Mouse (Mus musculus) CH12.LX (cell line): ENCODE data around the gene Actr1a. TPM values are rescaled to one million over a fixed set of nuclear protein-coding genes. Genes with fewer than 3 reads are reported as not detected.
A peak's percentile ranks its signal among the peaks of the same experiment; 100 is the strongest.

Source experiments
- DNase-seq: peaks from one replicate; pipeline ENCODE4 v3.0.0-alpha.2; 2013; ENCODE audit errors: extremely low read depth
- H3K27ac ChIP-seq: 2 replicates; pipeline ENCODE4 v1.5.1; 2012; ENCODE audit warnings: low read depth, mild to moderate bottlenecking, control low read depth, moderate library complexity; ENCODE audit not compliant: insufficient read depth
- H3K27me3 ChIP-seq: replicated peaks from 2 replicates; pipeline ENCODE3; 2012; ENCODE audit warnings: inconsistent platforms
- H3K36me3 ChIP-seq, 2 experiments: replicated peaks in 1 of 2; 2 replicates each; pipeline versions ENCODE3 to v1.6.1; 2012; ENCODE audit warnings: inconsistent platforms in 1 of 2, low read length in 1 of 2, mild to moderate bottlenecking in 1 of 2, mixed read lengths in 1 of 2, moderate library complexity in 1 of 2; ENCODE audit not compliant: control insufficient read depth in 1 of 2, insufficient read depth in 1 of 2
- H3K4me1 ChIP-seq, 2 experiments: 2 replicates each; pipeline ENCODE4 v1.6.1; 2012; ENCODE audit warnings: inconsistent platforms in 1 of 2, moderate library complexity in 1 of 2; ENCODE audit not compliant: insufficient read depth in 2 of 2, control insufficient read depth in 1 of 2
- H3K4me2 ChIP-seq: 2 replicates; pipeline ENCODE4 v1.6.1; 2012; ENCODE audit warnings: low read depth, mild to moderate bottlenecking, control low read depth; ENCODE audit not compliant: poor library complexity, insufficient read depth, severe bottlenecking
- H3K4me3 ChIP-seq, 3 experiments: fragments of 150-350 bp in 1 of 3; sonication (generic) in 1 of 3; replicated peaks in 1 of 3; 2 replicates each; pipeline versions ENCODE3 to v1.5.1; 2011 to 2012; ENCODE audit warnings: low read depth in 2 of 3, low read length in 2 of 3, mild to moderate bottlenecking in 2 of 3, moderate library complexity in 2 of 3, control low read depth in 1 of 3, improper control_type of control experiment in 1 of 3, inconsistent platforms in 1 of 3, mixed read lengths in 1 of 3; ENCODE audit not compliant: poor library complexity in 1 of 3
- H3K79me2 ChIP-seq: replicated peaks from 2 replicates; pipeline ENCODE4 v1.6.1; 2012; ENCODE audit warnings: mild to moderate bottlenecking, moderate library complexity; ENCODE audit not compliant: control insufficient read depth, poor library complexity, insufficient read depth, severe bottlenecking; ENCODE audit errors: extremely low read depth
- H3K9ac ChIP-seq: 2 replicates; pipeline ENCODE4 v1.6.1; 2012; ENCODE audit warnings: low read depth, mild to moderate bottlenecking, control low read depth, moderate library complexity; ENCODE audit not compliant: insufficient read depth
- H3K9me3 ChIP-seq: replicated peaks from 2 replicates; pipeline ENCODE3; 2012; ENCODE audit warnings: low read length, inconsistent platforms, mixed read lengths
- BHLHE40 ChIP-seq: IDR thresholded peaks from 2 replicates; pipeline ENCODE4 v1.6.1; 2011; ENCODE audit warnings: mild to moderate bottlenecking, low read depth, low read length, improper control_type of control experiment
- ELF1 ChIP-seq: IDR thresholded peaks from 2 replicates; pipeline ENCODE4 v1.6.1; 2014; ENCODE audit warnings: low read depth, mild to moderate bottlenecking, inconsistent platforms, low read length, improper control_type of control experiment
- HCFC1 ChIP-seq: IDR thresholded peaks from 2 replicates; pipeline ENCODE4 v1.6.1; 2012; ENCODE audit warnings: low read depth, mild to moderate bottlenecking, inconsistent platforms, low read length, improper control_type of control experiment
- IRF4 ChIP-seq: IDR thresholded peaks from 2 replicates; pipeline ENCODE4 v1.6.1; 2014; ENCODE audit warnings: low read depth, mild to moderate bottlenecking, inconsistent platforms, low read length, improper control_type of control experiment
- JUND ChIP-seq: conservative IDR thresholded peaks from 2 replicates; pipeline ENCODE4 v1.6.1; 2011; ENCODE audit warnings: low read depth, low read length, improper control_type of control experiment
- KAT2A ChIP-seq: IDR thresholded peaks from 2 replicates; pipeline ENCODE4 v1.6.1; 2012; ENCODE audit warnings: low read length, improper control_type of control experiment, inconsistent platforms; ENCODE audit not compliant: insufficient replicate concordance
- MAX ChIP-seq: IDR thresholded peaks from 2 replicates; pipeline ENCODE4 v1.6.1; 2011; ENCODE audit warnings: low read length, improper control_type of control experiment
- MXI1 ChIP-seq: IDR thresholded peaks from 2 replicates; pipeline ENCODE4 v1.6.1; 2011; ENCODE audit warnings: mild to moderate bottlenecking, low read depth, low read length, improper control_type of control experiment
- MYC ChIP-seq: IDR thresholded peaks from 2 replicates; pipeline ENCODE4 v1.6.1; 2011; ENCODE audit warnings: low read depth, mild to moderate bottlenecking, improper control_type of control experiment, low read length
- NRF1 ChIP-seq: IDR thresholded peaks from 2 replicates; pipeline ENCODE4 v1.6.1; 2014; ENCODE audit warnings: low read depth, mild to moderate bottlenecking, inconsistent platforms, low read length, improper control_type of control experiment, moderate library complexity
- POLR2A ChIP-seq: IDR thresholded peaks from 2 replicates; pipeline ENCODE4 v1.6.1; 2011; ENCODE audit warnings: low read depth, mild to moderate bottlenecking, improper control_type of control experiment, low read length
- POLR2AphosphoS2 ChIP-seq: IDR thresholded peaks from 2 replicates; pipeline ENCODE4 v1.6.1; 2011; ENCODE audit warnings: low read depth, low read length, improper control_type of control experiment
- RAD21 ChIP-seq: IDR thresholded peaks from 2 replicates; pipeline ENCODE4 v1.6.1; 2011; ENCODE audit warnings: low read depth, mild to moderate bottlenecking, low read length, improper control_type of control experiment, moderate library complexity
- TCF12 ChIP-seq: IDR thresholded peaks from 2 replicates; pipeline ENCODE4 v1.6.1; 2014; ENCODE audit warnings: low read depth, mild to moderate bottlenecking, inconsistent platforms, low read length, improper control_type of control experiment
- UBTF ChIP-seq: IDR thresholded peaks from 2 replicates; pipeline ENCODE4 v1.6.1; 2012; ENCODE audit warnings: low read depth, mild to moderate bottlenecking, inconsistent platforms, low read length, improper control_type of control experiment, moderate library complexity
- ZKSCAN1 ChIP-seq: IDR thresholded peaks from 2 replicates; pipeline ENCODE4 v1.6.1; 2012; ENCODE audit warnings: low read depth, inconsistent platforms, low read length, improper control_type of control experiment, borderline replicate concordance
- ZMIZ1 ChIP-seq: IDR thresholded peaks from 2 replicates; pipeline ENCODE4 v1.6.1; 2012; ENCODE audit warnings: low read depth, mild to moderate bottlenecking, inconsistent platforms, low read length, improper control_type of control experiment
- dilution Hi-C: fragments of 300-500 bp; cut with MboI; formaldehyde crosslinking; loops from 2 replicates; pipeline ENCODE4 v1.14.3; 2020; ENCODE audit warnings: low sequenced_read_pairs; ENCODE audit not compliant: extremely low pct_unique_long_range_greater_than_20kb, extremely low pct_ligation_motif_present
- in situ Hi-C: fragments of 300-500 bp; cut with MboI; formaldehyde crosslinking; loops from 3 replicates; pipeline ENCODE4 v1.14.3; 2019; ENCODE audit warnings: low sequenced_read_pairs, low pct_ligation_motif_present, low pct_unique_long_range_greater_than_20kb, mixed read lengths
- polyA plus RNA-seq: library from polyadenylated mRNA; unstranded; fragments of >175 nt; gene quantifications from 2 replicates; pipeline ENCODE4 v1.2.1, GENCODE M21; 2012; ENCODE audit warnings: low read depth; ENCODE audit not compliant: insufficient read length
- total RNA-seq, 2 experiments: library from RNA; depleted of rRNA; stranded (reverse); fragments of 300-350 nt in 1 of 2; fragments of >200 nt in 1 of 2; gene quantifications; 2 replicates each; pipeline ENCODE4 v1.2.3; 2012 to 2014

Actr1a gene
- total and polyA plus RNA-seq, 3 experiments: 69.4 to 88.4 (median 75.7) TPM

DNA sequence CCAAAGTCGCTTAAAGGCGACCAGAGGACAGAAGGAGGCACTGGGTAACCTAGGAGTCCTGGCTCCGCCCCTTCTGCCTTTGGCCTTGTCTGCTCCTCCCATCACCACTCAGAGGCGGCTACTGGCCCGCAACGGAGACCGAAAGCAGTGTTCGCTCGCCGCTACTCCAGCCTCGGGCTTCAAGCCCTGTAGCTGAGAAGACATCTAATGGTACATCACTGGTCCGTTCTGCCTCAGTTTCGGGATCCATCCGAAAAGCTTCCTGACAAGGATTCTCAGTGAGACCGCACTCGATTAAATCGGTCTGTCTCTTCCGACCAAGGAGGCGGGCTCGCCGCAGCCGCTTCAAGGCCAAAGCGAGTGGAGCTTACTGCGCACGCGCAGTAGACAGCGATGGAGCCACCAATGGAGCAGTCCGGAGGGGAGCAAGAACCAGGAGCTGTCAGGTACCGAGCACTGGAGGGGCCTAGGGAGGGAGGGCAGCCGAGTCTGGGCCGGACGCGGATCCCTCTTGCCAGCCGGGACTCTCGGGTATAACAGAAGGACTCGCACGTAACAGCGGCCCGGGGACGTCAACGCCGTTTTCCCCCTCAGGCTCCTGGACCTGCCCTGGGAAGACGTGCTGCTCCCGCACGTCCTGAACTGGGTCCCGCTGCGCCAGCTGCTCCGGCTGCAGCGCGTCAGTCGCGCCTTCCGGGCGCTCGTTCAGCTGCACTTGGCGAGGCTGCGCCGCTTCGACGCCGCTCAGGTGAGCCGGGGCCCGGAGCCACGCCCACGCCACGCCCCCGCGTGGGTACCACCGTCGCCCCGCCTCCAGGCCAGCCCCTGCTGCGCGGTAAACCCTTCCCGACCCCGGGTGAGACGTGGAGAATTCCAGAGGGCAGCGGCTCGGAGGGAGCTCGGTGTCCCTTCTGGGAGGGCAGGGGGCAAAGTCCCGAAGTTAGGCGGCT is 67.2 kb downstream of the Actr1a start, which contains the start of gene Fbxl15 (continued):
- TF ChIP-seq BHLHE40: 0 out of 2 replicates have a peak, but pooled peaks have one; percentile 19
- peak; percentile 93 for TF ChIP-seq NRF1
- TF ChIP-seq KAT2A: peak; percentile 78; the same call in 1 of the 2 replicates
- peak; percentile 77 for TF ChIP-seq IRF4
- TF ChIP-seq MAX: 0 out of 2 replicates have a peak, but pooled peaks have one; percentile 40
- TF ChIP-seq RAD21: no peak
- no peak for TF ChIP-seq JUND
- no peak for TF ChIP-seq MYC
- TF ChIP-seq ZMIZ1: peak; percentile 76; the same call in 1 of the 2 replicates
- TF ChIP-seq POLR2AphosphoS2: no peak
- peak; percentile 79 for TF ChIP-seq TCF12
- TF ChIP-seq HCFC1: peak; percentile 90
- TF ChIP-seq ZKSCAN1: no peak
- TF ChIP-seq UBTF: peak; percentile 71
- TF ChIP-seq POLR2A: peak; percentile 89
- peak; percentile 50; the same call in 1 of the 2 replicates for TF ChIP-seq ELF1

GRCm38 (mm10) chr19:46327531-46328064 is 68.0 kb downstream of the Actr1a start:
- in situ Hi-C loops: no loop called here
- dilution Hi-C loops: no loop called here

More at GRCm38 (mm10) chr19:46327531-46328064, 68.0 kb downstream of the Actr1a start:
- peaks cover 21 to 32% of the 10 kb centered on the region in 2 experiments for H3K36me3 ChIP-seq
- no peak overlapping the region for H3K27ac ChIP-seq
- H3K4me2 ChIP-seq: peak overlapping the region; percentile 79
- DNase-seq: no peak
- H3K27me3 ChIP-seq: peaks cover 43% of the 10 kb centered on the region
- H3K9me3 ChIP-seq: no peaks in the 10 kb centered on the region
- no peaks in the 10 kb centered on the region for H3K79me2 ChIP-seq
- peaks cover 9 to 42% of the 10 kb centered on the region in 2 experiments for H3K4me1 ChIP-seq
- TF ChIP-seq RAD21 (no peak), MXI1 (0 out of 2 replicates have a peak, but pooled peaks have one; percentile 4)
- H3K4me3 ChIP-seq: peak overlapping the region; percentile 67 to 86 (median 68)
- H3K9ac ChIP-seq: peak overlapping the region; percentile 92; the same call in 1 of the 2 replicates

Other genes starting within 250 kb of the Actr1a start
- not detected in 2 replicates for gene Pitx3, start 247.4 kb downstream of the Actr1a start, total RNA-seq (2012; rRNA removed)
- not detected in 2 replicates for gene Pitx3, start 247.4 kb downstream of the Actr1a start, total RNA-seq (2014; rRNA removed)
- gene Pitx3, start 247.4 kb downstream of the Actr1a start, polyA plus RNA-seq: not detected in 2 replicates
- 18.7 and 22.7 TPM in 2 replicates for gene Gbf1, start 243.2 kb downstream of the Actr1a start, total RNA-seq (2012; rRNA removed)
- gene Gbf1, start 243.2 kb downstream of the Actr1a start, total RNA-seq (2014; rRNA removed): 7.1 and 8.6 TPM in 2 replicates
- 23.9 and 26.1 TPM in 2 replicates for gene Gbf1, start 243.2 kb downstream of the Actr1a start, polyA plus RNA-seq
- 45.0 and 64.8 TPM in 2 replicates for gene Nfkb2, start 91.4 kb downstream of the Actr1a start, total RNA-seq (2012; rRNA removed)
- 37.1 and 44.3 TPM in 2 replicates for gene Nfkb2, start 91.4 kb downstream of the Actr1a start, total RNA-seq (2014; rRNA removed)
- 67.5 and 71.7 TPM in 2 replicates for gene Nfkb2, start 91.4 kb downstream of the Actr1a start, polyA plus RNA-seq
- gene Psd, start 68.6 kb downstream of the Actr1a start, total RNA-seq (2012; rRNA removed): 1.3 and 2.2 TPM in 2 replicates
- 0.39 and 0.70 TPM in 2 replicates for gene Psd, start 68.6 kb downstream of the Actr1a start, total RNA-seq (2014; rRNA removed)
- gene Psd, start 68.6 kb downstream of the Actr1a start, polyA plus RNA-seq: 20.1 and 20.6 TPM in 2 replicates
- gene Fbxl15, start 67.6 kb downstream of the Actr1a start, total RNA-seq (2012; rRNA removed): 9.9 and 10.4 TPM in 2 replicates
- 6.8 and 9.4 TPM in 2 replicates for gene Fbxl15, start 67.6 kb downstream of the Actr1a start, total RNA-seq (2014; rRNA removed)
- gene Fbxl15, start 67.6 kb downstream of the Actr1a start, polyA plus RNA-seq: 7.3 and 7.6 TPM in 2 replicates
- 95.1 and 102 TPM in 2 replicates for gene Cuedc2, start 57.0 kb downstream of the Actr1a start, total RNA-seq (2012; rRNA removed)
- gene Cuedc2, start 57.0 kb downstream of the Actr1a start, total RNA-seq (2014; rRNA removed): 117 and 120 TPM in 2 replicates
- 94.4 and 123 TPM in 2 replicates for gene Cuedc2, start 57.0 kb downstream of the Actr1a start, polyA plus RNA-seq
- gene Mfsd13a, start 54.6 kb downstream of the Actr1a start, total RNA-seq (2012; rRNA removed): 4.9 and 7.6 TPM in 2 replicates
- 2.8 and 3.1 TPM in 2 replicates for gene Mfsd13a, start 54.6 kb downstream of the Actr1a start, total RNA-seq (2014; rRNA removed)
- 13.2 and 15.9 TPM in 2 replicates for gene Mfsd13a, start 54.6 kb downstream of the Actr1a start, polyA plus RNA-seq
- gene 2310034G01Rik, start 45.4 kb downstream of the Actr1a start, total RNA-seq (2012; rRNA removed): 1.3 and 1.4 TPM in 2 replicates
- gene 2310034G01Rik, start 45.4 kb downstream of the Actr1a start, total RNA-seq (2014; rRNA removed): 1.5 and 1.6 TPM in 2 replicates
- 1.1 and 1.4 TPM in 2 replicates for gene 2310034G01Rik, start 45.4 kb downstream of the Actr1a start, polyA plus RNA-seq
- gene Sufu, start 1.1 kb upstream of the Actr1a start, total RNA-seq (2012; rRNA removed): 8.7 and 9.8 TPM in 2 replicates
- gene Sufu, start 1.1 kb upstream of the Actr1a start, total RNA-seq (2014; rRNA removed): 3.0 and 3.6 TPM in 2 replicates
- gene Sufu, start 1.1 kb upstream of the Actr1a start, polyA plus RNA-seq: 18.1 and 22.6 TPM in 2 replicates
- 11.0 and 12.0 TPM in 2 replicates for gene Trim8, start 106.0 kb upstream of the Actr1a start, total RNA-seq (2012; rRNA removed)
- 3.7 and 4.4 TPM in 2 replicates for gene Trim8, start 106.0 kb upstream of the Actr1a start, total RNA-seq (2014; rRNA removed)
- 23.3 and 24.9 TPM in 2 replicates for gene Trim8, start 106.0 kb upstream of the Actr1a start, polyA plus RNA-seq
- gene Arl3, start 177.4 kb upstream of the Actr1a start, total RNA-seq (2012; rRNA removed): 38.4 and 46.5 TPM in 2 replicates
- gene Arl3, start 177.4 kb upstream of the Actr1a start, total RNA-seq (2014; rRNA removed): 23.7 and 24.1 TPM in 2 replicates
- 40.4 and 45.3 TPM in 2 replicates for gene Arl3, start 177.4 kb upstream of the Actr1a start, polyA plus RNA-seq
- 8.5 and 9.4 TPM in 2 replicates for gene Sfxn2, start 177.6 kb upstream of the Actr1a start, total RNA-seq (2012; rRNA removed)
- gene Sfxn2, start 177.6 kb upstream of the Actr1a start, total RNA-seq (2014; rRNA removed): 5.9 and 6.8 TPM in 2 replicates
- 11.1 and 11.8 TPM in 2 replicates for gene Sfxn2, start 177.6 kb upstream of the Actr1a start, polyA plus RNA-seq
- gene Wbp1l, start 203.3 kb upstream of the Actr1a start, total RNA-seq (2012; rRNA removed): 17.4 and 20.2 TPM in 2 replicates
- gene Wbp1l, start 203.3 kb upstream of the Actr1a start, total RNA-seq (2014; rRNA removed): 10.6 and 11.6 TPM in 2 replicates
- gene Wbp1l, start 203.3 kb upstream of the Actr1a start, polyA plus RNA-seq: 22.3 and 23.5 TPM in 2 replicates